Mouse (Mus musculus) midbrain, embryonic 10.5 days (tissue): Measurements from ENCODE around the gene Ranbp3. TPM values are rescaled to one million over a fixed set of nuclear protein-coding genes. Genes with fewer than 3 reads are reported as not detected.

Experiments used
- polyA plus RNA-seq: library from polyadenylated mRNA; unstranded; fragments of >200 nt; fragmentation: Nextera tagmentation; extraction: Ambion mirVana; gene quantifications from 2 replicates; pipeline ENCODE4 v1.2.1, GENCODE M21; 2016

Ranbp3 gene
- polyA plus RNA-seq, 1 experiment from 2014 or later = 145 TPM

Other genes with a start within 250 kb of the Ranbp3 start
- 89.7 and 131 TPM in 2 replicates for gene Ptprs, start 196.8 kb upstream of the Ranbp3 start, polyA plus RNA-seq
- gene Znrf4, start 160.9 kb upstream of the Ranbp3 start, polyA plus RNA-seq = not detected in 2 replicates
- 0.80 and 0.89 TPM in 2 replicates for gene Gm20219, start 118.9 kb upstream of the Ranbp3 start, polyA plus RNA-seq
- gene Safb2, start 88.7 kb upstream of the Ranbp3 start, polyA plus RNA-seq = 80.9 and 85.6 TPM in 2 replicates
- gene Safb, start 88.5 kb upstream of the Ranbp3 start, polyA plus RNA-seq = 148 and 157 TPM in 2 replicates
- gene 2410015M20Rik, start 63.5 kb upstream of the Ranbp3 start, polyA plus RNA-seq = 197 and 202 TPM in 2 replicates
- 1,286 and 1,494 TPM in 2 replicates for gene Rpl36, start 59.9 kb upstream of the Ranbp3 start, polyA plus RNA-seq
- gene Lonp1, start 46.4 kb upstream of the Ranbp3 start, polyA plus RNA-seq = 52.4 and 54.4 TPM in 2 replicates
- gene Catsperd, start 45.2 kb upstream of the Ranbp3 start, polyA plus RNA-seq = 0.61 and 0.79 TPM in 2 replicates
- gene Ndufa11, start 44.5 kb downstream of the Ranbp3 start, polyA plus RNA-seq = 385 and 393 TPM in 2 replicates
- gene Vmac, start 44.7 kb downstream of the Ranbp3 start, polyA plus RNA-seq = 12.0 and 16.5 TPM in 2 replicates
- 4.1 and 5.6 TPM in 2 replicates for gene Nrtn, start 84.2 kb downstream of the Ranbp3 start, polyA plus RNA-seq
- 44.7 and 45.6 TPM in 2 replicates for gene Dus3l, start 91.5 kb downstream of the Ranbp3 start, polyA plus RNA-seq
- 1.5 and 2.2 TPM in 2 replicates for gene Prr22, start 97.0 kb downstream of the Ranbp3 start, polyA plus RNA-seq
- 9.8 TPM in 2 replicates for gene Rfx2, start 157.7 kb downstream of the Ranbp3 start, polyA plus RNA-seq
- not detected in 2 replicates for gene Acsbg2, start 201.2 kb downstream of the Ranbp3 start, polyA plus RNA-seq
- 0.48 and 0.66 TPM in 2 replicates for gene 1700061G19Rik, start 202.2 kb downstream of the Ranbp3 start, polyA plus RNA-seq